Mouse (Mus musculus) limb, embryonic 12.5 days (tissue): ENCODE results near the gene 4930402H24Rik. TPM values are rescaled to one million over a fixed set of nuclear protein-coding genes. Genes with fewer than 3 reads are reported as not detected.
A peak's percentile ranks its signal among the peaks of the same experiment; 100 is the strongest.

Source experiments
- ATAC-seq: fragments of 200-750 bp; cut with Nextera tagmentation; 2 replicates; pipeline ENCODE4 v1.8.0; 2017; ENCODE audit warnings: low read depth, moderate TSS enrichment; ENCODE audit not compliant: insufficient number of reproducible peaks, insufficient read depth, low FRiP score, low TSS enrichment
- H3K27ac ChIP-seq: fragments of 300-500 bp; sonication (generic); 2 replicates; pipeline ENCODE4 v1.5.1; 2016; ENCODE audit warnings: mild to moderate bottlenecking, moderate library complexity
- H3K27me3 ChIP-seq: fragments of 300-500 bp; sonication (generic); 2 replicates; pipeline ENCODE4 v1.6.1; 2016; ENCODE audit warnings: mild to moderate bottlenecking, moderate library complexity
- H3K36me3 ChIP-seq: fragments of 300-500 bp; sonication (generic); 2 replicates; pipeline ENCODE4 v1.6.1; 2016; ENCODE audit warnings: mild to moderate bottlenecking, moderate library complexity
- H3K4me1 ChIP-seq: fragments of 300-500 bp; sonication (generic); replicated peaks from 2 replicates; pipeline ENCODE4 v1.6.1; 2016
- H3K4me2 ChIP-seq: fragments of 300-500 bp; sonication (generic); 2 replicates; pipeline ENCODE4 v1.6.1; 2016; ENCODE audit warnings: mild to moderate bottlenecking, moderate library complexity
- H3K4me3 ChIP-seq: fragments of 300-500 bp; sonication (generic); replicated peaks from 2 replicates; pipeline ENCODE4 v1.5.1; 2016; ENCODE audit warnings: mild to moderate bottlenecking
- H3K9ac ChIP-seq: fragments of 300-500 bp; sonication (generic); replicated peaks from 2 replicates; pipeline ENCODE4 v1.6.1; 2016; ENCODE audit warnings: mild to moderate bottlenecking, moderate library complexity
- H3K9me3 ChIP-seq: fragments of 300-500 bp; sonication (generic); 2 replicates; pipeline ENCODE4 v1.6.1; 2016; ENCODE audit warnings: mild to moderate bottlenecking, moderate library complexity
- WGBS: fragments of 180-500 bp; shearing (Covaris S2); methylation state at CpG from one replicate; pipeline ENCODE4 v1.1.7; 2016; 5-methylcytosine and 5-hydroxymethylcytosine counted together
- polyA plus RNA-seq: library from polyadenylated mRNA; unstranded; fragments of >200 nt; fragmentation: Nextera tagmentation; extraction: Ambion mirVana; gene quantifications from 2 replicates; pipeline ENCODE4 v1.2.1, GENCODE M21; 2016

4930402H24Rik gene
- polyA plus RNA-seq = 38.1 and 39.7 TPM in 2 replicates

- ATAC-seq = peak; percentile 97
- H3K36me3 ChIP-seq = no peaks in the 10 kb centered on the region; the same call in 1 of the 2 replicates
- H3K4me2 ChIP-seq = peak within 1 kb of the TSS; percentile 91
- H3K27ac ChIP-seq = peak within 1 kb of the TSS; percentile 60
- peaks cover 21% of the 10 kb centered on the region for H3K4me1 ChIP-seq
- no peaks in the 10 kb centered on the region for H3K27me3 ChIP-seq
- peak within 1 kb of the TSS; percentile 100 for H3K4me3 ChIP-seq
- H3K9ac ChIP-seq = peak within 1 kb of the TSS; percentile 93
- H3K9me3 ChIP-seq = no peaks in the 10 kb centered on the region
- 6% methylated on average over 49 of the region's 50 CpGs for whole genome bisulfite sequencing
These were observed at the start of gene 4930402H24Rik, which contains the start of gene Atrn for GRCm38 (mm10) chr2:130905751-130906583. 4930402H24Rik (minus strand) TSS chr2:130906406. Atrn (plus strand) TSS chr2:130906495.

DNA sequence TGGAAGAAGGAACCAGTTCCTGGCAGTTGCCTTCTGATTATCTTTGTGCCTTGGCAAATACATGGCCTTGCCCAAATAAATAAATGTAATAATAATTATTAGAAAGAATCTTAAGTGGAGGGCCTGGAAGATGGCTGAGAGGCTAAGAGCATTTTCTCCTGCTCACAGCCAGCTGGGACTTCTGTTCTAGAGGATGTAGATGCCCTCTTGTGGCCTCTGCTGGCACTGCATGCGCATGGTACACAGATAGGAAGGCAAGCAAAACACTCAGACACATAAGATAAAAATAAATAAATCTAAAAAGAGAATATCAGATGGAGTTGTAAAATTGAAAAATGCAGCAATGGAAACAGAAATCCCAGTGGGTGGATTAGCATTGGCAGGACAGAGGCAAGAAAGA, 44.3 kb upstream of the 4930402H24Rik start:
- Histone ChIP-seq H3K36me3 (peaks cover 20% of the 10 kb centered on the region; the same call in 1 of the 2 replicates), H3K4me1 (no peaks in the 10 kb centered on the region), H3K4me3 (no peak overlapping the region), H3K4me2 (no peak overlapping the region), H3K9me3 (no peaks in the 10 kb centered on the region), H3K27me3 (no peaks in the 10 kb centered on the region), H3K27ac (no peak overlapping the region), H3K9ac (no peak overlapping the region)
- 3% methylated on average over 1 of the region's 1 CpGs for WGBS
- no peak for ATAC-seq

- no peak overlapping the region for H3K4me2 ChIP-seq
- H3K9me3 ChIP-seq = no peaks in the 10 kb centered on the region
- no peak overlapping the region for H3K4me3 ChIP-seq
- H3K27me3 ChIP-seq = no peaks in the 10 kb centered on the region
- no peak for ATAC-seq
- H3K4me1 ChIP-seq = no peaks in the 10 kb centered on the region
- peaks cover 20% of the 10 kb centered on the region; the same call in 1 of the 2 replicates for H3K36me3 ChIP-seq
- 80% methylated on average over 2 of the region's 2 CpGs for WGBS
- no peak overlapping the region for H3K27ac ChIP-seq
- H3K9ac ChIP-seq = no peak overlapping the region
These were observed 43.6 kb upstream of the 4930402H24Rik start for GRCm38 (mm10) chr2:130949781-130950180.

DNA sequence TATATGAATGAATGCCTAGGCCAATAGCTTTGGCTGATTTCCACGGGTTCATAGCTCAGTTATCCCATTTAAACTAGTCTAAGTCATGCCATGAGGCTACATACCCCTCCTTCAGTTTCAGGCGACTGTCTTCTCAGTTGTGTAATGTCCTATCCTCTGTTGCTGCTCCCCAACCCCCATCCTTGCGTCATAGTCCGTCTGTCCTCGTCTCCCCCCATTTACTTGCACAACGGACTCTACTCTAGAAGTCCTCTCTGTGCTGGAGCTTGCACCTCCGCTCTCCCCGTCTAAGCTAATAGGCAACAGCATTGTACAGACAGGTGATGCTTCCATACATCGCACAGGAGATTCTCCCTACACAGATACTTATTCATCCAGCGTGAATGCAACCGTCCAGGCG, 26.7 kb upstream of the 4930402H24Rik start:
- WGBS = 87% methylated on average over 12 of the region's 12 CpGs
- Histone ChIP-seq H3K27me3 (no peaks in the 10 kb centered on the region), H3K4me1 (no peaks in the 10 kb centered on the region), H3K9me3 (no peaks in the 10 kb centered on the region), H3K9ac (no peak overlapping the region), H3K4me3 (no peak overlapping the region), H3K36me3 (peaks cover 7% of the 10 kb centered on the region; the same call in 1 of the 2 replicates), H3K4me2 (no peak overlapping the region), H3K27ac (no peak overlapping the region)
- no peak for ATAC-seq

DNA sequence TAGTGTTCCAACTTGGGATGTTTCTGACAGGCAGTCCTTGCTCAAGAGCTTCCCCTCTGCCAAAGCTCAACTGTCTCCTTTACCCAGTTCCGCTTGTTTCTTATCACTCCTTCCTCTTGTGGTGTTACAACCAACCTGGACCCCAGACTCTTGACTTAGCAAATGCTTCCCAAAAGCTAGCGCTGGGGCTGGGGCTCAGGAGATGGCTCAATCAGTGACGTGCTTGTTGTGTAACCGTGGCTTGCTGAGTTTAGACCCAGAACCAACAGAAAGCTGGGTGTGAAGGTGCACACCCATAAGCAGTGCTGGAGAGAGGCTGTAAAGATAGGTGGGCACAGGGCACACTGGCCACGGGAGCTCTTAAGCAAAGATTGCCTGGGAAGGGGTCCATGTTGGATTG, 23.8 kb upstream of the 4930402H24Rik start:
- H3K27ac ChIP-seq = no peak overlapping the region
- H3K36me3 ChIP-seq = no peaks in the 10 kb centered on the region
- H3K9me3 ChIP-seq = no peaks in the 10 kb centered on the region
- no peak overlapping the region for H3K4me2 ChIP-seq
- H3K27me3 ChIP-seq = no peaks in the 10 kb centered on the region
- no peak overlapping the region for H3K4me3 ChIP-seq
- no peak for ATAC-seq
- H3K9ac ChIP-seq = no peak overlapping the region
- H3K4me1 ChIP-seq = no peaks in the 10 kb centered on the region
- 93% methylated on average over 5 of the region's 5 CpGs for WGBS

DNA sequence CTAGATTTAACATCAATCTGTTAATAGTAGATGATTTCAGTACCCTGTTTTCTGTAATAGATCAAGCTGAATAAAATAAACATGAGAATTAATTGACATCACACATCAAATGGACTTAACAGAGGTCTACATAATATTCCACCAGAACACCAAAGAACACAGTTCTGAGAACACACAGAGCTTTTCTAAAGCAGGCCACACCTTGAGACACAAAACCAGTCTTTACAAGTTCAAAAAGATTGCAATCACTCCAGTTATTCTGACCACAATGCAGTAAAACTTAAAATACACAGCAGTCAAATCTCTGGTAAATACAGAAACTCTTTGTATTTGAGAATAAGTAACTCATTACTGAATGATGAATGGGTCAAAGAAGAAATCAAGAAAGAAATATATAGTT, 22.3 kb upstream of the 4930402H24Rik start:
- ATAC-seq = no peak
- Histone ChIP-seq H3K9ac (no peak overlapping the region), H3K27ac (no peak overlapping the region), H3K9me3 (no peaks in the 10 kb centered on the region), H3K4me1 (no peaks in the 10 kb centered on the region), H3K4me2 (no peak overlapping the region), H3K27me3 (no peaks in the 10 kb centered on the region), H3K4me3 (no peak overlapping the region), H3K36me3 (no peaks in the 10 kb centered on the region)

GRCm38 (mm10) chr2:130928031-130928430, 21.8 kb upstream of the 4930402H24Rik start:
- no peak overlapping the region for H3K27ac ChIP-seq
- H3K9ac ChIP-seq = no peak overlapping the region
- 92% methylated on average over 4 of the region's 4 CpGs for WGBS
- no peaks in the 10 kb centered on the region for H3K4me1 ChIP-seq
- no peaks in the 10 kb centered on the region for H3K9me3 ChIP-seq
- ATAC-seq = no peak
- no peaks in the 10 kb centered on the region for H3K27me3 ChIP-seq
- no peaks in the 10 kb centered on the region for H3K36me3 ChIP-seq
- H3K4me3 ChIP-seq = no peak overlapping the region
- no peak overlapping the region for H3K4me2 ChIP-seq

DNA sequence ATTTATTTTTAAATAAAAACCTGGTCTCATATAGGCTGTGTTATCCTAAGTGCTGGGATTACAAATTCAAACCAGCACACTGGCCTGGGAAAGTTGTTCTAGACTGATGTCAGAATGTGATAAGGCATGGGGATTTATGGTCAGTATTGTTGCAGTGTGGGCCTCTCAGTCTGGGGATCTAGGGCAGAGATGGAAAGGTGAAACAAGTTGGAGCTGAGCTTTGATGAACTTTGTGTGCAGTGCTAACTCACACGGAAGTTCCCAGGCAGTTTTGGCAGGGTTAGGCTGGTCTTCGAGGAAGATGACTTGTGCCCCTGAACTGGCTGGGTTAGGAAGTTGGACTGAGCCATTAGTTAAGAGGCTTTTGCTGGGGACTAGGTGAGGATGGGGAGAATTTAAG, 18.7 kb upstream of the 4930402H24Rik start:
- H3K27ac ChIP-seq = no peak overlapping the region
- H3K27me3 ChIP-seq = no peaks in the 10 kb centered on the region
- 92% methylated on average over 2 of the region's 2 CpGs for WGBS
- H3K36me3 ChIP-seq = no peaks in the 10 kb centered on the region
- H3K9ac ChIP-seq = no peak overlapping the region
- ATAC-seq = no peak
- H3K4me1 ChIP-seq = no peaks in the 10 kb centered on the region
- H3K9me3 ChIP-seq = no peaks in the 10 kb centered on the region
- H3K4me2 ChIP-seq = no peak overlapping the region
- H3K4me3 ChIP-seq = no peak overlapping the region

DNA sequence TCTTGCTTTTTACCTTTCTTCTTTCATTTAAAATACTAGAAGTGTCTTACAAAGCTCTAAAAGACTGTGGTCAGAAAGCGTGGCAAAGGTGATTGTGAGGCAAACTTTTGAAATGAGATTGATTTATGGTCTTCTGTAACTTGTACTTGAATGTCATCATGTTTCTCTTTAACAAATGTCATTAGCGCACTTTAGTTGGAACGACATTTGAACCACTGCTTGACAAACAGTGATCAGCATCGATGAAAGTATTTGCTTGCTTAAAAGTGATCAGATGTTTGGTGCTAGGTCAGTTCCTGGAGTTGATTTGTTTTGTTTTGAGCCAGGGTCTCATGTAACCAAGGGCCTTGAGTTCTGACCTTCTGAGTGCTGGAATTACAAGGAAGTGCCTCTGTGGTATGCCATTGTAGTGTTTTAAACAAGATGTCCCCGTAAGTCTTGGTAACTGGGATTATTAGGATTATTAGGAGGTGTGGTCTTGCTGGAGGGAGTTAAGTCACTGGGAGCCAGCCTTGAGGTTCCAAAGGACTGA, 12.9 kb upstream of the 4930402H24Rik start:
- H3K9ac ChIP-seq = no peak overlapping the region
- WGBS = 62% methylated on average over 5 of the region's 5 CpGs
- H3K4me1 ChIP-seq = peaks cover 13% of the 10 kb centered on the region
- H3K27me3 ChIP-seq = no peaks in the 10 kb centered on the region
- H3K9me3 ChIP-seq = no peaks in the 10 kb centered on the region
- H3K27ac ChIP-seq = no peak overlapping the region
- no peak overlapping the region for H3K4me3 ChIP-seq
- H3K4me2 ChIP-seq = no peak overlapping the region
- H3K36me3 ChIP-seq = no peaks in the 10 kb centered on the region
- ATAC-seq = no peak

- 93% methylated on average over 1 of the region's 1 CpGs for WGBS
- Histone ChIP-seq H3K9me3 (no peaks in the 10 kb centered on the region), H3K4me2 (no peak overlapping the region), H3K9ac (no peak overlapping the region), H3K27me3 (no peaks in the 10 kb centered on the region), H3K36me3 (no peaks in the 10 kb centered on the region), H3K27ac (no peak overlapping the region), H3K4me3 (no peak overlapping the region), H3K4me1 (peaks cover 13% of the 10 kb centered on the region)
- ATAC-seq = no peak
These were observed 11.5 kb upstream of the 4930402H24Rik start for GRCm38 (mm10) chr2:130917686-130918085.

- H3K9me3 ChIP-seq = no peaks in the 10 kb centered on the region
- no peak overlapping the region for H3K4me3 ChIP-seq
- peak overlapping the region; percentile 31; the same call in 1 of the 2 replicates for H3K9ac ChIP-seq
- H3K27ac ChIP-seq = peak overlapping the region; percentile 47; the same call in 1 of the 2 replicates
- no peak overlapping the region for H3K4me2 ChIP-seq
- ATAC-seq = no peak
- WGBS = 23% methylated on average over 3 of the region's 3 CpGs
- H3K4me1 ChIP-seq = peaks cover 13% of the 10 kb centered on the region
- no peaks in the 10 kb centered on the region for H3K36me3 ChIP-seq
- H3K27me3 ChIP-seq = no peaks in the 10 kb centered on the region
These were observed 10.4 kb upstream of the 4930402H24Rik start for GRCm38 (mm10) chr2:130916521-130917147.
